Mouse (Mus musculus) embryonic facial prominence, embryonic 12.5 days (tissue): Measurements from ENCODE around the gene Uncx. TPM values are rescaled to one million over a fixed set of nuclear protein-coding genes. Genes with fewer than 3 reads are reported as not detected.

Experiments
- ATAC-seq: fragments of 200-750 bp; cut with Nextera tagmentation; 2 replicates; pipeline ENCODE4 v1.8.0; 2017; ENCODE audit not compliant: insufficient number of reproducible peaks, insufficient read depth, low FRiP score, low TSS enrichment
- H3K27ac ChIP-seq: fragments of 300-500 bp; sonication (generic); 2 replicates; pipeline ENCODE4 v1.5.1; 2016; ENCODE audit warnings: mild to moderate bottlenecking
- H3K27me3 ChIP-seq: fragments of 300-500 bp; sonication (generic); 2 replicates; pipeline ENCODE4 v1.6.1; 2016; ENCODE audit warnings: mild to moderate bottlenecking, moderate library complexity
- H3K36me3 ChIP-seq: fragments of 300-500 bp; sonication (generic); 2 replicates; pipeline ENCODE4 v1.6.1; 2016; ENCODE audit warnings: mild to moderate bottlenecking
- H3K4me1 ChIP-seq: fragments of 300-500 bp; sonication (generic); 2 replicates; pipeline ENCODE4 v1.6.1; 2016
- H3K4me2 ChIP-seq: fragments of 300-500 bp; sonication (generic); replicated peaks from 2 replicates; pipeline ENCODE4 v1.6.1; 2016; ENCODE audit warnings: mild to moderate bottlenecking, moderate library complexity
- H3K4me3 ChIP-seq: fragments of 300-500 bp; sonication (generic); 2 replicates; pipeline ENCODE4 v1.5.1; 2016; ENCODE audit warnings: mild to moderate bottlenecking
- H3K9ac ChIP-seq: fragments of 300-500 bp; sonication (generic); 2 replicates; pipeline ENCODE4 v1.6.1; 2016; ENCODE audit warnings: mild to moderate bottlenecking, moderate library complexity
- H3K9me3 ChIP-seq: fragments of 300-500 bp; sonication (generic); 2 replicates; pipeline ENCODE4 v1.6.1; 2016; ENCODE audit warnings: mild to moderate bottlenecking, moderate library complexity
- WGBS: fragments of 180-500 bp; shearing (Covaris S2); methylation state at CpG from one replicate; pipeline ENCODE4 v1.1.7; 2016; 5-methylcytosine and 5-hydroxymethylcytosine counted together
- polyA plus RNA-seq: library from polyadenylated mRNA; unstranded; fragments of >200 nt; fragmentation: Nextera tagmentation; extraction: Ambion mirVana; gene quantifications from 2 replicates; pipeline ENCODE4 v1.2.1, GENCODE M21; 2016

Uncx gene
- polyA plus RNA-seq, 1 experiment from 2014 or later, result 6.4 TPM

DNA sequence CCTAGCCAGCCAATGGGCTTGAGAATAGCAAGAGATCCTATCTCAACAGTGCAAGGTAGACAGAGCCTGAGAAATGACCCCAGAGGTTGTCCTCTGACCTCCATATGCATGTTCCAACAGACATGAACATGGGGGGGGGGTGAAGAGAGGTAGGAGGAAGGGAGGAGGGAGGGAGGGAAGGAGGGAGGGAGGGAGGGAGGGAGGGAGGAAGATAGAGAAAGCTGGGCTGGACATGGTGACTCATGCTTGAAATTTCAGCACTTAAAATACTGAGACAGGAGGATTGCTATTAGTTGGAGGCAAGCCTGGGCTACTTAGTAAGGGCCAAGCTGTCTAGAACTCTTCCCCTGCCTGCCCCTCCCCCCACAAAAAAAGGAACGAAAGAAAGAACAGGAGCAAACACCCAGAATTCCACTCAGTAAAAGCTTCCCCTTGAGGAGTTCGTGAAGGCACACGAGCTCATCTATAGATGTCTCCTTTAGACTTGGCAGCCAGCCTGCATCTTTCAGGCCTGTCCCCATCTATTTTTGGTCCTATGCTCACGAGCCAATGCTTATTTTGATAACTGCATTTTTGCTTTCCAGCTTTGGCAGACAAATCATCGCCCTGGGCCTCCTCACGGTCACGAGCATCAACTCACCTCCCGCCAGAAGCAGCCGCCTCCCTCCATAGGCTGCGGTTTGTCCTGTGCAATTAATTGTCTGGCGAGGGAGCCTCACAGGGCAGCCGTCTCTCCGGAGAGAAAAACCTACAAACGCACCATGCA is 23.0 kb upstream of the Uncx start:
- ATAC-seq, result no peak
- H3K27ac ChIP-seq, result no peak overlapping the region
- no peak overlapping the region for H3K4me3 ChIP-seq
- H3K4me1 ChIP-seq, result peaks cover 9% of the 10 kb centered on the region; the same call in 1 of the 2 replicates
- no peaks in the 10 kb centered on the region for H3K36me3 ChIP-seq
- no peak overlapping the region for H3K4me2 ChIP-seq
- H3K9ac ChIP-seq, result no peak overlapping the region
- no peaks in the 10 kb centered on the region for H3K27me3 ChIP-seq
- H3K9me3 ChIP-seq, result no peaks in the 10 kb centered on the region
- WGBS, result 47% methylated on average over 14 of the region's 14 CpGs

DNA sequence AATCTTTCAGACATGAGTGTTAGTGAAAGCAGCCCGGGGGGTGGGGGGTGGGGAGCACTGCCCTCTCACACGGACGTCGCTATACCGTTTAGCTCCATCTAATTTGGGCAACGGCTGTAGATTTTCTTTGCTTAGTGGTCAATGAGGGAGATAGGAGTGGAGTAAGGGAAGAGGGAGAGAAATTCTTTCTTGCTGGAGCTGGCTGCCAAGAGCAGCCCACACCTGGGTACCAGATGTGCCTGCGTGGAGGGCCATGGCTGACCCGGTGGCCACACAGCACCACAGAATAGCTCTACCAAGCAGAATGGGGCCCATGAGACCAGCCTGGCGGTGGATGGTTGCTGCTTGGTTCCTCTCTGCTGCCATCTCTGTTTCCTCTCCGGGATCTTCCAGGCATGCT is 21.3 kb upstream of the Uncx start:
- no peak overlapping the region for H3K4me2 ChIP-seq
- ATAC-seq, result peak; percentile 56; the same call in 1 of the 2 replicates
- no peak overlapping the region for H3K9ac ChIP-seq
- WGBS, result 38% methylated on average over 10 of the region's 10 CpGs
- peaks cover 9% of the 10 kb centered on the region; the same call in 1 of the 2 replicates for H3K4me1 ChIP-seq
- H3K27ac ChIP-seq, result peak overlapping the region; percentile 76
- no peaks in the 10 kb centered on the region for H3K36me3 ChIP-seq
- no peaks in the 10 kb centered on the region for H3K27me3 ChIP-seq
- H3K4me3 ChIP-seq, result no peak overlapping the region
- H3K9me3 ChIP-seq, result no peaks in the 10 kb centered on the region

DNA sequence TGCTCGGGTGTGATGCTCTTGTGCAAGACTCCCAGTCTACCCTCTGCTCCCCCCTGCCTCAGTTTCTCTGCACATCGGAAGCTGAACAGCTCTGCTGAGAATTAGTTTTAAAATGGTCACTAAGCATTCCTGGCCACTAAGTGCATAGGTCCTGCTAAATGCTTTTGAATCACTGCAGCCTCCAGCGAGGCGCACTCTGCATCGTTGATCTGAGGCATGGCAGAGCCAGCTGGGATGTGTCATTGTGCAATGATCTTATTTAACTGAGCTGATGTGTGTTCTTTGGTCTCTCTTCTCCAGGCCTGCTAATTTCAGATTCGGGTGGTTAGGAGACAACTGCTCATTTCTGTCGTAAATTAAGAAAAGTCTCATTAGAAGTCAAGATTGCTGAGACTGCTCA is 14.4 kb upstream of the Uncx start:
- H3K27ac ChIP-seq, result no peak overlapping the region
- WGBS, result 69% methylated on average over 7 of the region's 7 CpGs
- H3K4me3 ChIP-seq, result no peak overlapping the region
- no peaks in the 10 kb centered on the region for H3K4me1 ChIP-seq
- no peak for ATAC-seq
- H3K27me3 ChIP-seq, result peaks cover 30% of the 10 kb centered on the region
- no peaks in the 10 kb centered on the region for H3K36me3 ChIP-seq
- H3K9ac ChIP-seq, result no peak overlapping the region
- H3K9me3 ChIP-seq, result no peaks in the 10 kb centered on the region
- H3K4me2 ChIP-seq, result no peak overlapping the region

DNA sequence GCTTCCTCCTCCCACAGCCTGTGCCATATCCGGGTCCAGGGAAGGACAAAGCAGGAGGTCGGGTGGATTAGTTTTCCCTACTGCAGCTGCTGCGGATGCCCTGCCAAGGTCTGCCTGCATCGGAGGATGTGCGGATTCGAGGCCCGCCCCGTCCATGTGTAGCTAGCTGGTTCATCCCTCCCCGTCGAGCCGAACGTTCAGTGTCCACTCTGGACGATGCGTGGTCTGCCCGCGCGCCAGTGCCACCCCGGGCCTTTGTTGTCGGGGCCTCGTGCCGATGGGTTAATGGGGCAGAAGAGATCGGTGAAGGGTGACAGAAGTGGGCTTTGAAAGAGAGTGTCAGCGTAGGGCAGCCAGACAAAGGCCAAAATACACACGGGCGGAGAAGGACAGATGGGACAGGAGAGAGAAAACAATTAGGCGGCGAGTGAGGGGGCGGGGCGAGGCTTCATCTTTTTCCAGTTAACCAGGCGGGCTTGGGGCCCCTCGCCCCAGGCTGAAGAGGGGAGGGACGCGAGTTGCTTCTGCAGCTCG is 7.8 kb upstream of the Uncx start:
- ATAC-seq, result 0 out of 2 replicates have a peak, but pooled peaks have one; percentile 32
- H3K27ac ChIP-seq, result no peak overlapping the region
- no peaks in the 10 kb centered on the region for H3K36me3 ChIP-seq
- WGBS, result under 1% methylated on average over 34 of the region's 34 CpGs
- peak overlapping the region; percentile 36 for H3K4me2 ChIP-seq
- peaks cover 66% of the 10 kb centered on the region for H3K27me3 ChIP-seq
- H3K9ac ChIP-seq, result 0 out of 2 replicates have a peak overlapping the region, but pooled peaks have one; percentile 30
- H3K4me1 ChIP-seq, result no peaks in the 10 kb centered on the region; the same call in 1 of the 2 replicates
- H3K9me3 ChIP-seq, result no peaks in the 10 kb centered on the region
- peak overlapping the region; percentile 17 for H3K4me3 ChIP-seq

DNA sequence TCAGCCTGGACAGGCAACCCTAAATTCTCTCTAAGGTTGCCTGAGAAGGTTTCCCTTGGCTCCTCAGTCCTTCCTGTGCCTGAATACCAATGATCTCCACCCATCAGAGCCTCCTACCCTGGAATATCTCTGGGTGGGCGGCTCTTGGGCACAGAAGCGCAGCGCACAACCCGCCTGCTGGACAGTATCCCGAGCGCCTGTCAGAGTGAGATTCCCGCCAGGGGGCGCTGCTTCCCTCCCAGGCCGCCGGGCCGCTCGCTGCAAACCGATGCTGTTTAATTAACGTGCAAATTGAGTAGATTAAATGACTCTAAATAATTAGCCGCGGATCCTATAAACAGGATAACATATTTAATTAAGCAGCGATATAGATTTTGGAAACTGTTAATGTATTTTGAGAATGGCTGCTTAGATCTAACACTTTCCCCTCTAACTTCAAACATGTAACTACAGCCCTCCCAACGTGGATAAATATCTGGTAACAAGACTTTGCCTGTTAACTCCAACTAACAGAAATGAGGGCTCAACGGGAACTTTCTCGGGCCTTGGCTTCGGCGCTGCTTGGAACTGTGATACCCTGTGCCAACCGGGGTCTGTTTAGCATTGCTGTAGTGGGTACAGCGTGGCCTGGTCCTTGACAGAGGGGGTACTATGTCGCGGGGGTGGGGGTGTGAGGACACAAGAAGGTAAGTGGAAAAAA is 6.9 kb upstream of the Uncx start:
- no peak overlapping the region for H3K4me3 ChIP-seq
- ATAC-seq, result no peak
- H3K27me3 ChIP-seq, result peaks cover 75% of the 10 kb centered on the region
- H3K36me3 ChIP-seq, result no peaks in the 10 kb centered on the region
- H3K9ac ChIP-seq, result no peak overlapping the region
- 2% methylated on average over 26 of the region's 26 CpGs for WGBS
- no peaks in the 10 kb centered on the region for H3K9me3 ChIP-seq
- H3K27ac ChIP-seq, result no peak overlapping the region
- no peaks in the 10 kb centered on the region; the same call in 1 of the 2 replicates for H3K4me1 ChIP-seq
- no peak overlapping the region for H3K4me2 ChIP-seq

DNA sequence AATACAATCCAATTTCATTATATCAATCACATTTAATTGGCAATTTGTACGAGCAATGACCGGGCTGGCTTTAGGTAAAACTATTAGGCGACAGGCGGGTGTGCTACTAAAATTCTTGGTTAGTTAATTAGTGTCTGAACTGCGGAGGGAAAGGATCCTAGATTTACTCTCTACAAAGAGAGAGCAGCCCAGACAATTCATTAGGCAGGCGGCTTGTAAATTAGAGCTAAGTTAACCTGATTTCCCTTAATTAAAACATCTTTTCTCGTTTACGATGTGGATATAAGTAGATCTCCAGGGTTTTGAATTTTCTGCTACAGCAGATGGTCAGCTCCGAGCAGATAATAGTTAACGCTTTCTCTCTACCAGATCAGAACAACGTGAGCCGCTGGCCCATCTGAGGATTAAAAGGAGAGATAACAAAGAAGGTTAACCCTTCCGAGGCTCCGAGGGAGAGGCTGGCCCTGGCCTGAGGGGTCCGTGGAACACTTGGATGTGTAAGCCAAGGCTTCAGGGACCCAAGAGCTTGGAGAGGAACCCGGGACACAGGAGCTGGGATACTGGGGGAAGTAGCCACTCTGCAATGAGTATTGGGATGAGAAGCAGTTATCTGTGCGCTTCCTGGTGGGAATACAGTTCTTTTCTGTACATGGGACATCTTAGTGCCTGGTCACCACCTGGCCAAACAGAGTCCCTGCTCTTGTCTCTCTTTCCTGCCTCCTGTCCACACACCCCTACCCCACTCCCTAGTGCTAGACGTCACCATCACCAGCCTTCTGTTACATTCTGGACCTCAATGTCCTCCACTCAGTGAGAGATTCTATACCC is 6.2 kb upstream of the Uncx start:
- H3K36me3 ChIP-seq, result no peaks in the 10 kb centered on the region
- H3K27me3 ChIP-seq, result peaks cover 82% of the 10 kb centered on the region
- no peak overlapping the region for H3K27ac ChIP-seq
- H3K4me2 ChIP-seq, result no peak overlapping the region
- ATAC-seq, result no peak
- no peaks in the 10 kb centered on the region for H3K9me3 ChIP-seq
- no peak overlapping the region for H3K4me3 ChIP-seq
- no peak overlapping the region for H3K9ac ChIP-seq
- WGBS, result 3% methylated on average over 18 of the region's 18 CpGs
- no peaks in the 10 kb centered on the region; the same call in 1 of the 2 replicates for H3K4me1 ChIP-seq

DNA sequence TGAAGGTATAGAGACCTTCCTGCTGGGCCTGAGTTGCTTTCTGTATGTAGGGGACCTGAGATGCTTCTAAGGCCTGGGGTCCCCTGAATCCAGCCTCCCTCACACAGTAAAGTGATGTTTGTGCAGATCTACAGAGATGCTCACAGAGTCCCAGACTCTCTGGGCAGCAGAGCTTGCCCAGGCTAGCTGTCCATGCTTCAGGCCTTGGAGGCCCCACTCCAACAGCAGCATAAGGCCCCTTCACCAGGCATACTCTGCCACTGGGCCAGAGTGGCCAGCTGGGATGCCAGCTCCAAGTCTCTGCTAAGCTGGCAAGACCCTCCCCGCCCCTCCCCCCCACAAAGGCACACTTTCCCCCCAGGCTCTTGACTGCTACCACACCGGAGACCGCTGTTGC is 5.6 kb upstream of the Uncx start:
- Histone ChIP-seq H3K4me3 (no peak overlapping the region), H3K36me3 (no peaks in the 10 kb centered on the region), H3K4me1 (no peaks in the 10 kb centered on the region; the same call in 1 of the 2 replicates), H3K9ac (no peak overlapping the region), H3K27me3 (peaks cover 82% of the 10 kb centered on the region), H3K9me3 (no peaks in the 10 kb centered on the region), H3K27ac (no peak overlapping the region), H3K4me2 (no peak overlapping the region)
- 5% methylated on average over 3 of the region's 3 CpGs for WGBS
- ATAC-seq, result no peak

DNA sequence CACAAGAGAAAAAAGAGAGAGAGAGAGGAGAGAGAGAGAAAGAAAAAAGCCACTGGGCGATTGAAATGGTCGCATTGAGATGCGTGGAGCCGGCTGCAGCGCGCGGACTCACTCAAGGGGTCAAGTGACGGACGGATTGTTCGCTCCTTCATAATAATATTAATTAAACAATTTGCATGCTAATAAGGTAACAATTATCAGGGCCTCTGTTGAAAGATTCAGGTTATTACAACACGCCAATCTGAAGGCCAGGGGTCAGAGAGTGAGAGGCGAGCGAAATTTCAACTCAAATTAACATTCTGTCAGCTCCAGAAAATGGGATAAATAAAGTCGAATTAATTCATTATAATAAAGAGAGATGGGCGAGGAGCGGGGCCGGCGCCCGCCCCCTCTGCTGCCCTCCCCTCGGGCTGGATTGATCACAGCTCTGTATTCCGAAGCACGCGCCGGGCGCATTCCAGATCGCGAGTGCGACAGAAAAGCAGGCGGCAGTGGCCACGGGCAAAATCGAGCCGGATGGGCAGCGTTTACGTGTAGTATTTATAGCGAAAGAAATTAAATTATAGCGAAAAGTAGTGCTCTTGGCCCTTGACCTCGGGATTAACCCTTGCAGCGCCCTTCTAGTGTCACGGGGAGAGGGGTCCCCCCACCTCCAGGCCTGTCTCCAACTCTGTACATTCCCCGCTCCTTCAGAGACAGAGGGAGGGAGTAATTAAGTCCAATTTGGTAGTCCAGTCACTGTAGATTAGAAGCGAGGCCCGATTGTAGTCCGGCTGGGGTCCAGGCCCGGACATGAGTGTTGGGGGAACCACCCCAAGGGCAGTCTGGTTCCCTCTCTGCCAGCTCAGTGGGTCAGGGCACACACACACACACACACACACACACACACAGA is 1.9 kb upstream of the Uncx start:
- Histone ChIP-seq H3K27me3 (peaks cover 86% of the 10 kb centered on the region), H3K27ac (no peak overlapping the region), H3K9ac (no peak overlapping the region), H3K4me2 (peak overlapping the region; percentile 11; the same call in 1 of the 2 replicates), H3K36me3 (no peaks in the 10 kb centered on the region), H3K9me3 (no peaks in the 10 kb centered on the region), H3K4me3 (no peak overlapping the region), H3K4me1 (peaks cover 2% of the 10 kb centered on the region; the same call in 1 of the 2 replicates)
- WGBS, result 1% methylated on average over 44 of the region's 44 CpGs
- no peak for ATAC-seq

DNA sequence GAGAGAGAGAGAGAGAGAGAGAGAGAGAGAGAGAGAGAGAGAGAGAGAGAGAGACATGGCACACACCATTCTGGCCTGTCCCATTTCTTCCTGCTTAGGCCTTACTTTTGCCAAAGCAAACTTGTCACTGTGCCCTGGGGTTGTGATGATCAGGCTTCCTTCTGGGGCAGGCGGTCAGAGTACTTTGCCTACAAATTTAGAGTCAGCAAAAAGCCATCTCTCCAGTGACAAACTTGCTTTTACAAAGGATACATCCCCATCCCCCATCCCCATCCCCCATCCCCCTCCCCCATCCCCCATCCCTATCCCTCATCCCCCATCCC is 1.3 kb upstream of the Uncx start:
- H3K27me3 ChIP-seq, result peaks cover 86% of the 10 kb centered on the region
- no peaks in the 10 kb centered on the region for H3K9me3 ChIP-seq
- no peak overlapping the region for H3K9ac ChIP-seq
- H3K27ac ChIP-seq, result no peak overlapping the region
- H3K4me2 ChIP-seq, result no peak overlapping the region
- ATAC-seq, result no peak
- H3K4me1 ChIP-seq, result peaks cover 7% of the 10 kb centered on the region
- WGBS, result 0% methylated on average over 1 of the region's 1 CpGs
- H3K36me3 ChIP-seq, result no peaks in the 10 kb centered on the region
- H3K4me3 ChIP-seq, result no peak overlapping the region

DNA sequence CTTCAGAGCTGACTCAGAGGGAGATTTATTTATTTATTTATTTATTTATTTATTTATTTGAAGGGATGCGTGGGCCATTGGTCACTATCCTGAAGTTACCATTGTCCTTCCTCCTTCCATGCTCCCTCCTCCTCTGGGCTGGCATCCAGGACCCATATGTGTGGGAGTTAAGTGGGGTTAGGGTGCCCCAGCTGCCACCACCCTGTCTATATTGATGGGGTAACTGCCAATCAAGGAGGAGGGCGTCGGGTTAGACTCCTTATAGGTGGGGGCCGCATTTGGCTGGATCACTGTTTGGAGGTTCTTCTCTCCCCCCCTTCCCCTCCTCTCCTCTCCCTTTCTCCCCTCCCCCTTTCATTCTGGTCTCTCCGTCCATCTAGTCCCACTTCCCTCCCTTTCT is 738 bp upstream of the Uncx start:
- H3K4me2 ChIP-seq, result no peak overlapping the region
- H3K9ac ChIP-seq, result no peak overlapping the region
- H3K36me3 ChIP-seq, result no peaks in the 10 kb centered on the region
- peaks cover 86% of the 10 kb centered on the region for H3K27me3 ChIP-seq
- H3K27ac ChIP-seq, result no peak overlapping the region
- ATAC-seq, result no peak
- 0% methylated on average over 5 of the region's 5 CpGs for WGBS
- H3K4me1 ChIP-seq, result peaks cover 9% of the 10 kb centered on the region
- H3K9me3 ChIP-seq, result no peaks in the 10 kb centered on the region
- H3K4me3 ChIP-seq, result no peak overlapping the region
